Mouse (Mus musculus) right cerebral cortex, postnatal 4 days (tissue): ENCODE measurements around the gene Gm20388.

Experiments
- DNase-seq: peaks from one replicate; pipeline ENCODE4 v3.0.0-alpha.2; 2022

Gm20388 gene

GRCm38 (mm10) chr8:120832022-120832421, 921.4 kb downstream of the Gm20388 start:
- DNase-seq, result no peak

DNA sequence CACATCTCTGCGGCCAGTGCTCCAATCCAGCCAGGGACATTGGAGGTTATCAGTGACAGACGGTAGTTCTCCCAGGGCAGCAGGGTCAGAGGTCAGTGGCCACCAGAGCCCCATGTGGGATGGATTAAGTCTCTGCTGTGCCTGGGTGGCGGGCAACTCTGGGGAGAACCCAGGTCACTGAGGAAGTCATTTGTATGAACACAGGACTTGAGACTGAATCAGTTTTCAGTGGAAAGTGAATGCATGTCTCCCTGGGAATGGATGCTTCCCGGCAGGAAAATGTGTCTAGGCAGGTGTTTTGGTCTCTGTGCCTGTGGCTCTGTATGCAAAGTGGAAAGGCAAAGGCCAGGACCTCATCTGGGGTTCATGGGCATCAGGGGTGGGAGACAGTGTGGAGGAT, 922.6 kb downstream of the Gm20388 start:
- DNase-seq, result no peak

DNA sequence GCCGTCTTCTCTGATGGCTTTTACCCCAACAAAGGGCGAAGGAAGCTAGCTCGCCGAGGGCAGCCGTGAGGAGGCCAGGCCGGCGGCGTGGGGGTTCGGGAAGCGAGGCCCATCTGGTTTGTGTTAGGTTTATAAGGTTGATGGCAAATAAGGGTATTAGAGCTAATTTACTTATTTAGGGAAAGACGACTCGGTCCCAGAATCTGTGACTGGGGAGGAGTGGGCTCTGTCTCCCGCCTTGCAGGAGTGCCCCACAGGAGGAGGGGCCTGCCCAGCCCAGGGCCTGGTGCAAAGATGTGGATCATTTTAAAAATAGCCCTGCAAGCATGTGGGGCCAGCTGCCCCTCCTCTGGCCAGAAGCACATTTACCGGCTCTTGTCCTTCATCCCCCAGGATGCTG, 928.4 kb downstream of the Gm20388 start:
- no peak for DNase-seq

DNA sequence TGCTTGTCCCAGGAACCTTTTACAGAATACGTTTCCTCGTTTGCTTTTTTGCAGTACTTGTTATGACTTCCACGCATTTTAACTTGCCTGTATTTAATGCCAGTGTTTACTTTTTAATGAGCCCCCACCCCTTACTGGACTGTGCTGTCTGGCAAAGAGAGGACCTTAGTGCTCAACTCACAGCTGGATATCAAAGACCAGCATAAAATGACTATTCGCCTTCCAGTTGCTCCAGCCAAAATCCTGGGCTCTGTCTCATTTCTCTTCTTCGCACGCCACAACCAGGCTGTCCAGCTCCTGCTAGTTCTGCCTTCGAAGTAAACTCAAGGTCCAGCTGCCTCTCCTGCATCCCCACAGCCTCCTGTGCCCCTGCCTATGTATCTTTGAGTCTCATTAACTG, 932.4 kb downstream of the Gm20388 start:
- no peak for DNase-seq

DNA sequence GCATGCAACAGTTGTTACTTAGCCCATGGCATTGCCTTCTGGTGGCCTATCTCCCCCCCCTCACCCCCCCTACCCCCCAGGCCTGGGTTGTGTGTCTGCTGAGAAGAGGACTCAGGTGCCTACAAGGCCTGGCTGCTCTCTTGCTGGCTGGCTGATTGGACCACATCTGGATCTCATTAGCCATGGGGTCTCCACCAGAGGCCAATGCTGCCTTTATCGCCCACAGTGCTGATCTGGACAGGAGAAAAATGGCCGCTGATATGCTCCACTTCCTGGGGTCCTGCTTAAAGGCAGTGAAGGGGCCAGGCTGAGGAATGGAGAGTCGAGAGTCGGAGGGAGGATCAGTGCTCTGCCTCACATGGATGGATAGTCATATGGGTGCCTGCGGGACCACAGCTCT, 935.4 kb downstream of the Gm20388 start:
- no peak for DNase-seq

- DNase-seq, result peak; percentile 46
These were observed 936.6 kb downstream of the Gm20388 start for GRCm38 (mm10) chr8:120847279-120847678.

DNA sequence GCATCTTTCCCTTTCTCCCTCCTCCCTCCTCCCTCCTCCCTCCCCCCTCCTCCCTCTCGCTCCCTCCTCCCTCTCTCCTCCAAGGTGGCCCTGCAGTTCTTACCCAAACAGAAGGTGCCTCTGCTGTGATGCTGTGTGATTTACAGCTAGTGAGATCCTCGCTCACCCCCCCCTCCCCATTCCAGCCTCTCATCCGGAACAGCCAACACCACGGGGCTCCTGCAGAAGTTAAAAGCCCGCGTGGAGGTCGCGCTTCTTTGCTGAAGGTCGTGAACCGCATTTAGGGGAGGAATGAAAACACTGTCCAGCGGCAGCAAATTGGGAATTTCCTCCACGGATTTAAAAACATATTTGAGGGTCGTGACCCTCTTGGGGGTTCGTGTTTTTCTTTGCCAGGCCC, 937.1 kb downstream of the Gm20388 start:
- DNase-seq, result no peak

GRCm38 (mm10) chr8:120848434-120848833, 937.8 kb downstream of the Gm20388 start:
- no peak for DNase-seq

DNA sequence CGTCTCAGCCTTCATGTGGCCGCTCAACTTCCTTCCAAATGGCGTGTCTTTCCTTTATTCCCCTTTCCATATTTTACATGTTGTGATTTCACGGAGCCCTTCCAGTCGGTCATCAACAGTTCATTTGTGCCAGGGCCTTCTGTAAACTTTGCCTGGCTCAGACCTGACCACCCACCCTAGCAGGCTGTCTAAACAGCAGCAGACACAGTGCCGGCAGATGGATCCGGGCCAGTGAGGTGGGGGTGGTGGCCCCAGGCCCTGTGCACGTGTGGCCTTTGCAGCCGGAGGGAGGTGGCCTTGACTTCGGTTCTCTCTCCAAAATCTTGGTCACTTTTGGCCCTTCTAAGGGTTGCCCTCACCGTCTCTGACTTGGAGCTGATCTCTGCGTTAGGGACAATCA, 940.8 kb downstream of the Gm20388 start:
- no peak for DNase-seq

- no peak for DNase-seq
These were observed 949.2 kb downstream of the Gm20388 start for GRCm38 (mm10) chr8:120859881-120860280.

DNA sequence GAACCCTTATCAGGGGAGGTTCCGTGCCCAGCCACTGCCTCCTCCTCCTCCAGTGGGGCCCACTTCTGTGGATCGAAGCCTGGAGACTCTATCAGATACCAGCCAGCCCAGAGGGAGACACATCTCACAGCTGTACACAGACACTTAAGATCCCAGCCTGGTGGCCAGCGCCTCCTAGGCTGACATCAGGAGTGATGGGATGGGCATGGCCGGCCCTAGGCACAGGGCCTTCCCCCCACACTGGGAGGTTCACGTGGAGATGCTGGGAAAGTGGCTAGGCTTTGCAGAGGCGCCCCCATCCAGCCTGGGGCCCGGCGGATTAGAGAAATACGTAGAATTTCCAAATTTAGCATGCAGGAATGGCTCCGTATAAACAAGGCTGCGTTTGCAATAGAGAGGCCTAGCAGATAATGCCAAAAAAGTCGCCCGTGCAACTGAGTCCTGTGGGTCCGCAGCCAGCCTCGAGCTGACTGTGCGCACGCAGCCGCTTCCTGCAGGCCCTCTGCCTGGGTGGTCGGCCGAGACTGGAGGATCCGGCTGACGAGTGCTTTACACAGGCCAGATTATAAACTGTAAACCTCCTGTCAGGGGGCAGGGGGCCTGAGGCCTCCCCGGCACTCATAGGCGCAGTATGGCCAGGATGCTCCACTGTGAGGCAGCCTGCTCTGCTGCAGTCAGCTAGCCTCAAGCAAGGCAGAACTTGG, 949.9 kb downstream of the Gm20388 start:
- DNase-seq, result no peak

DNA sequence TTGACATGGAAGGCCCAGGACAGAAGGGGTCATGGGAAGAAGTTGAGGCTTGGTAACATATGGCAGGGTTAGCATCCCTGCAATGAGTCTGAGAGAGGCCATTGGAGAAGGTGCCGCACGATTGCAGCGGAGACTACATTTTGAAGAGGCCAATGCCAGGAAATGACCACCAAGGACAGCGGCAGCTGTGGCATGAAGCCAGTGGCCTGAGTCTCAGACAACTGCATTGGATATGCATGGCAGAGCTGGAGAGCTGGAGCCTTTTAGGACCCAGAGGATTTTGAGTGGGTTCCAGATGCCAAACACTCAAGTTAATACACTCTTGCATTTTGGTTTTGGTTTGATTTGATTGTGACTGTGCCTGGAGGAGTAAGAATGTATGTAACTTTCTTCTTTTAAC, 953.0 kb downstream of the Gm20388 start:
- DNase-seq, result no peak

DNA sequence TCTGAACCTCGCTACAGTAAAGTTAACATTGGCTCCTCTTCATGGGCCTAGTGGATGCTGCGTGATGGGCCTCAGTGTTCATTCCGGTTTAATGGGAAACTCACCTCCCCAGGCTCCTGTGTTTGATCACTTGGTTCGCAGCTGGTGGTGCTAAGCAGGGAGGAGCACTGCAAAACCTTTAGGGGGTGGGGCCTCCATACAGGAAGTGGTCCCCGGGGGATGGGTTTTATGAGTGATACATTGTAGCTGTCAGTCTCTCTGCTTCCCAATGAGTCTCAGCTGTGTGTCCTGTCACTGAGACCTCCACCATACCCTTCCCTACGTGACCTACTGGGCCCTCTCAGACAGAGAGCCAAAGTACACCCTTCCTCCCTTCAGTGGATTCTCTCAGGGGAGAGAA, 956.7 kb downstream of the Gm20388 start:
- no peak for DNase-seq

GRCm38 (mm10) chr8:120872661-120873060, 962.0 kb downstream of the Gm20388 start:
- DNase-seq, result no peak

DNA sequence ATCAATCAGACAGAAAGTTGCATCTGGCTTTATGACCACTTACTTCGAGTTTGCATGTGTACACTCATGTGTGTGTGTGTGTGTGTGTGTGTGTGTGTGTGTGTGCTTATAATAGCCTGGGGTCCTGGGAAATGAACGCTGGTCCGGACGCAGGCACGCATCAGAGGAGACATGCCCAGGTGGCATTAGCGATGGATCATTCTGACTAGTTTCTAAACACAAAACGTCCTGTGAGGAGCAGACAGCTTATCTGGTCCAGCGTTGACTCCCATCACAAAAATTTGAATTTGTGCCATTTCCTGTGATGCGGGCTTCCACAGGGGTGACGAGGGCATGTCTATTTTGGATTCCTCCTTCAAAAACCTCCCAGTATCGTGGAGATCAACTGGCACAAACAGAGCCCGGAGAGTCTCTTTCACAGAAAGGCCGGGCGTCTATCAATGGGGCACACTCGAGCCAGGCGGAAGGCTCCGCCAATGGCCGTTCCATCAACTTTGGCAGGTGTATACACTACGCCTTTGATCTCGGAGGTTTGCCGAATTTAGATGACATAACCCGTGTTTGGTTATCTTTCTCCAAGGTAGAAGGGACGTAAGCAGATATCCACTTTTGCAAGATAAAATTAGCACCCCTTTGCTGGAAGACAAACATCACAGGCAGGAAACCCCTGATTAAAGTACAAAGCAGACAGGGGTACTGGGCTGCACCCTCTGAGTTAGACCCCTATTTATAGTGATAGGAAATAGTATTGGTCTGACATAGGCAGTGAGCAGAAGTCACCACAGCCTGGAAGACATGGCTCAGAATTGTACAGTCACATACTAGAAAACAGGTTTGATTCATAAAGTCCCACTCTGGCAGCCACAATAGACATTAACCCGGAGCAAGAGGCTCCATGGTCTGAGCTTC, 965.6 kb downstream of the Gm20388 start:
- DNase-seq, result no peak

DNA sequence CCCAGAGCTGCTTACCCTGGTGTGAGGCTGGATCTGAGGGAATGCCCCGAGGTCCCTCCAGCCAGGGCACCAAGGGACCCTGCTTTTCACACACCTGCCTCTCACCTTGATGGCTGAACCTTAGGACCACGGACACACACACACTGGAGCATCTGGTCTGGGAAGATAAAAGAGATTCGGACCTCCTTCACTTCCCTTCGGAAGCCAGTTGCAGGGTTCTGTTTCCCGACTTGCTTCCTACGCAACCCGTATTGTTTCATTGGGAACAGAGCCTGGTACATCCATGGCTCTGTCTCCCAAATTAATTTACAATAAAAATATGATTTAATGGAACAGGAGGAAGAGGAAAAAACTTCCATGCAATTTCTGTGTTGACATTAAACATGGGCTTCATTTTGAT, 966.4 kb downstream of the Gm20388 start:
- DNase-seq, result no peak

DNA sequence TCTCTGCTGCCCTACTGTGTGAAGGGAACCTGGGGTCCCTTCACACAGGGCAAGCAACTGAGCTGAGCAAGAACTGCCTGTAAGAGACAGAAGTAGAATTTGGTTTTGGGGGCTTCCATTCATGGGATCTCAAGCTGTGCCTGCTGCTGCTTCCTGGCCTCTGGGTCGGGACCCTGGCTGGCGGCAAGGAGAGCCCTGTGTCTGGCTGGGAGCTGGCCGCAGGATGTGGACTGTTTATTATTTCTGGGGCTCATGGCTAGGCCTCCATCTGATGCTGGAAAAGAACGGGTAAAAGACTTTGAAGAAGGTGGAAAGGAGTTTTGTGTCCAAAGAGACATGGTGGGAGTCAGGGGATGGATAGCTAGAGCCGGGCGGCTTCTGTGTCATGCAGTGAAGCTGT, 969.3 kb downstream of the Gm20388 start:
- no peak for DNase-seq

DNA sequence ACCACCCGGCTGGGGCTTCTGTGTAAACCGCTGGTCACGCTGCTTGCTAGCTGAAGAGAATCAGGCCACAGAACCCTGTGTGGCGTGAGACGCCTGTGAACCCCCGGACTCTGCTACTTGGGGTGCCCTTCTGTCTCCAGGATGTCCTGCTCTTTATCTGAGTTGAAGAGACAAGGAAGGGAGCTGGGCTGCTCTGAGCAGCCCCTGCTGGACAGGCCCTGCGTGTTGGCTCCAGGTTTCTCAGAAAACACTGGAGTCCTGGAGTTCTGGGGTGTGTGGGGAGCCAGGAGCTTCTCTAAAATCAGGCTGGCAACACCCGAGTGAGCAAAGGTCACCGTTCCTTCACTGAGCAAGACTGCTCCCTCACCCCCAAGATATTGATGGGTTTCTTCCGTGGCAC, 971.0 kb downstream of the Gm20388 start:
- no peak for DNase-seq

GRCm38 (mm10) chr8:120882657-120883056, 972.0 kb downstream of the Gm20388 start:
- DNase-seq, result no peak

GRCm38 (mm10) chr8:120883369-120883768, 972.7 kb downstream of the Gm20388 start:
- DNase-seq, result no peak

- DNase-seq, result no peak
These were observed 973.2 kb downstream of the Gm20388 start for GRCm38 (mm10) chr8:120883853-120884252.

DNA sequence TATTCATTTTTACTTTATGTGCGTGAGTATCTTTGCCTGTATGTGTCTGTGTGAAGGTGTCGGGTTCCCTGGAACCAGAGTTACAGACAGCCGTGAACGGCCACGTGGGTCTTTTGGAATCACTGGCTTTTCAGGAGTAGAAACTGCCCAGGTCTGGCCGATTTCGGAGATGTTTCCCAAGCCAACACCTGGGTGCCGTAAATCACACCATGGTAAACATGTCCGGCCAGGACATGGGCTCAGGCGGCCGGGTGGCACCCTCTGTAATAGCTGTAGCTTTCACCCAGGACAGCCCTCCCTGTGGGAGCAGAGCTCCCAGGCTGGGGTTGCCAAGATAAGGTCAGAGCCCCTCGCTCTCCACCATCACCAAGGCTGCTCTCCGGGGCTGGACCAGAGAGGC, 974.2 kb downstream of the Gm20388 start:
- no peak for DNase-seq

GRCm38 (mm10) chr8:120887254-120887653, 976.6 kb downstream of the Gm20388 start:
- DNase-seq, result no peak

DNA sequence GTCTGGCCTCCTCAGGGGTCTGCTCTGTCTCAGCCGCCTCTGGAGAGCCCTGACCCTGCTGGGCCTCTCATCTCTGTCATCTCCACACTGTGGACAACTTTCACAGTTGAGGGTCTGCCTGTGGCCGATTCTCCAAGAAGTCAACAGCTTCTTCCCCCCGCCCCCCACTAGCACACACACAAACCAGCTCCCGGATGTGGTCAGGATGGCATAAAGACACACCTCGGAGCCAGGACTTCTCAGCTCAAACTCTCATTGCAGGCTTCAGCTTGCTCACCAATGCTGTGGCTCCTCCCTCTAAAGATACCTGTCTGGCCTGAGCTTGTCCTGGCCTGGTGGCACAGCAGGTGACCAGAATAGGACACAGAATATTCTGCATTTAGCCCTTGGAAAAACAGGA, 977.4 kb downstream of the Gm20388 start:
- no peak for DNase-seq
